Mouse (Mus musculus) inflammation-experienced regulatory T-cells, adult 6 months (primary cell): ENCODE data around the gene Soga3. TPM values are rescaled to one million over a fixed set of nuclear protein-coding genes. Genes with fewer than 3 reads are reported as not detected.

Experiments
- ATAC-seq: one replicate; pipeline ENCODE4 v1.8.0; 2017
- polyA plus RNA-seq, 3 experiments: library from polyadenylated mRNA; unstranded; fragments of 100-300 nt; shearing (Covaris generic); gene quantifications; one replicate each; pipeline ENCODE4 v1.2.1; 2017

The Soga3 gene
- not detected for polyA plus RNA-seq

GRCm38 (mm10) chr10:29143566-29144335, at the start of gene Soga3:
Gene Soga3, plus strand, starts transcription at chr10:29143839.
- no peak for ATAC-seq

- no peak for ATAC-seq
These were observed 36.7 kb upstream of the Soga3 start for GRCm38 (mm10) chr10:29106962-29107361.

GRCm38 (mm10) chr10:29142556-29143105, 1.0 kb upstream of the Soga3 start:
- ATAC-seq, result no peak

GRCm38 (mm10) chr10:29144612-29145405, 1.2 kb downstream of the Soga3 start:
- no peak for ATAC-seq

GRCm38 (mm10) chr10:29146198-29146857, 2.7 kb downstream of the Soga3 start:
- ATAC-seq, result no peak

- ATAC-seq, result no peak
These were observed 3.4 kb downstream of the Soga3 start for GRCm38 (mm10) chr10:29146858-29147640.

GRCm38 (mm10) chr10:29147641-29147990, 4.0 kb downstream of the Soga3 start:
- ATAC-seq, result no peak

- no peak for ATAC-seq
These were observed 4.4 kb downstream of the Soga3 start for GRCm38 (mm10) chr10:29148076-29148475.

GRCm38 (mm10) chr10:29155304-29155703, 11.7 kb downstream of the Soga3 start:
- no peak for ATAC-seq

GRCm38 (mm10) chr10:29161664-29162063, 18.0 kb downstream of the Soga3 start:
- no peak for ATAC-seq

- no peak for ATAC-seq
These were observed 30.1 kb downstream of the Soga3 start for GRCm38 (mm10) chr10:29173778-29174177.

- ATAC-seq, result no peak
These were observed 32.0 kb downstream of the Soga3 start for GRCm38 (mm10) chr10:29175656-29176055.

- no peak for ATAC-seq
These were observed 33.2 kb downstream of the Soga3 start for GRCm38 (mm10) chr10:29176881-29177280.

GRCm38 (mm10) chr10:29178003-29178402, 34.4 kb downstream of the Soga3 start:
- no peak for ATAC-seq

GRCm38 (mm10) chr10:29180210-29180609, 36.6 kb downstream of the Soga3 start:
- no peak for ATAC-seq

GRCm38 (mm10) chr10:29181046-29181445, 37.4 kb downstream of the Soga3 start:
- ATAC-seq, result no peak

- ATAC-seq, result no peak
These were observed 50.1 kb downstream of the Soga3 start for GRCm38 (mm10) chr10:29193769-29194168.

GRCm38 (mm10) chr10:29196811-29197210, 53.2 kb downstream of the Soga3 start:
- ATAC-seq, result no peak

- no peak for ATAC-seq
These were observed 55.0 kb downstream of the Soga3 start, which contains the start of gene Gm49353 for GRCm38 (mm10) chr10:29198642-29199041. Gene Gm49353, plus strand, starts transcription at chr10:29198954.

GRCm38 (mm10) chr10:29199835-29200234, 56.2 kb downstream of the Soga3 start:
- no peak for ATAC-seq

- no peak for ATAC-seq
These were observed 57.0 kb downstream of the Soga3 start for GRCm38 (mm10) chr10:29200609-29201008.

- ATAC-seq, result peak; percentile 52
These were observed 63.1 kb downstream of the Soga3 start for GRCm38 (mm10) chr10:29206730-29207129.
